Mouse (Mus musculus) liver, embryonic 18 days (tissue): ENCODE data around the gene Cib1. TPM values are rescaled to one million over a fixed set of nuclear protein-coding genes. Genes with fewer than 3 reads are reported as not detected.

ENCODE experiments used
- polyA plus RNA-seq: library from polyadenylated mRNA; depleted of rRNA; stranded (reverse); fragments of >200 nt; gene quantifications from 2 replicates; pipeline ENCODE4 v1.2.3, GENCODE M21; 2012; rRNA removed

The Cib1 gene
- polyA plus RNA-seq, result 40.6 and 46.2 TPM in 2 replicates

DNA sequence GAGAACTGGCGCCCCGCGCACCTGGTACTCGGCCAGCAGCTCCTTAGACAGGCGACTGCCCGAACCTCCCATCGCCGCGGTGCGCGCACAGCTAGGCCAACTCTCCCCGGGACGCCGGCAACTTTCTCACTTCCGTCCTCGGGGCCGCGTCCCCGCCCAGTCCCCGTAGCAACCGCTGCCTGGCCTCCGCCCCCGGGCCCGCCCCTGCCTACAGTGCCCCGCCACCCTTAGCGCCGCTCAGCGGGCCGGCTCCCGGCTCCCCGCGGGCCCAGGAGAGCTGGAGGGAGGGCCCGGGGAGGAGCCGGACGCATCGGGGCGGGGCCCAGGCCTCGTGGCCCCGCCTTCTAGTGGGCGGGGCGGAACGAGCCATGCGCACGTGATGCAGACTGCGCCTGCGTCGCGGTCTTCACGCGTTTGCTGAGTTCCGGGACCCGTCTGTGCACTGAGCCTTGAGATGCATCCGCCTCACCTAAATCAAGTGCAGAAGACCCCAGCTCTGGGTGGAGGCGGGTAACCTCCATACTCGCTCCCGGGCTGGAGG lies at the start of gene Cib1, which contains the start of gene Gdpgp1:
Cib1 (minus strand) TSS at position 325 of the 541 bp plus-strand sequence.
Gdpgp1 (plus strand) TSS at position 377 of the 541 bp plus-strand sequence.

DNA sequence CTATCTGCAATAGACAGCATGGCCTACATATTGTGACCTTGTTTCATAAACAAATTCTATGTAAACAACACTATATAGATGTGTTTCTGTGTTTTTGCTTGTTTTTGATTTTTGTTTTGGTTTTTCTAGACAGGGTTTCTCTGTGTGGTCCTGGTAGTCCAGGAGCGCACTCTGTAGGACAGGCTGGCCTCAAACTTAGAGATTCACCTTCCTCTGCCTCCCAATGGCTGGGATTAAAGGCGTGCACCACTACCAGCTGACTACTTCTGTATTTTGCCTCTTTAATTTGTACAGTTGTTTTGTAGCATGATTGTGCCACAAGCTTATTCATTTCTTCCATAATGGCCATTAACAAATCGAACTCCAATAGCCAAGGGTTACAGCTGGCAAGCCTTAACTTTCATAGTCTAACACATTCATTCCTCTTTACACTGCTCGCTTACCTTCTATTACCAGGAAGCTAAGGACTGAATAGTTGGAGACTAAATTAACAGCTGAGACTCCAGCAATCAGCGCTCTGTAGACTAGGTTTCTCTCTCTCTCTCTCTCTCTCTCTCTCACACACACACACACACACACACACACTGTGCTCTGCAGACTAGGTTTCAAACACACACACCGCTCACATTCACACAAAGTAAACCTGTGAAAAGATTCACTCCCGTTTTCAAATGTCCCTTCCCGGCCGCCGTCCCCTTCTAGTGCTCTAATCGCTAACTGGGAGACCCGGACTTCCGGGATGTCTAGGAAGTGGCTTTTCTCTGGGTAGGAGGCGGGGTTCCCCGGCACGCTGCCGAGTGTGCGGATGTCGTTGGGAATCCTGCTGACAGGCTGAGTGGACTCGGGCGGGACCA lies 36.5 kb upstream of the Cib1 start, which contains the start of gene Vps33b:
Vps33b (plus strand) TSS at position 753 of the 854 bp plus-strand sequence.

DNA sequence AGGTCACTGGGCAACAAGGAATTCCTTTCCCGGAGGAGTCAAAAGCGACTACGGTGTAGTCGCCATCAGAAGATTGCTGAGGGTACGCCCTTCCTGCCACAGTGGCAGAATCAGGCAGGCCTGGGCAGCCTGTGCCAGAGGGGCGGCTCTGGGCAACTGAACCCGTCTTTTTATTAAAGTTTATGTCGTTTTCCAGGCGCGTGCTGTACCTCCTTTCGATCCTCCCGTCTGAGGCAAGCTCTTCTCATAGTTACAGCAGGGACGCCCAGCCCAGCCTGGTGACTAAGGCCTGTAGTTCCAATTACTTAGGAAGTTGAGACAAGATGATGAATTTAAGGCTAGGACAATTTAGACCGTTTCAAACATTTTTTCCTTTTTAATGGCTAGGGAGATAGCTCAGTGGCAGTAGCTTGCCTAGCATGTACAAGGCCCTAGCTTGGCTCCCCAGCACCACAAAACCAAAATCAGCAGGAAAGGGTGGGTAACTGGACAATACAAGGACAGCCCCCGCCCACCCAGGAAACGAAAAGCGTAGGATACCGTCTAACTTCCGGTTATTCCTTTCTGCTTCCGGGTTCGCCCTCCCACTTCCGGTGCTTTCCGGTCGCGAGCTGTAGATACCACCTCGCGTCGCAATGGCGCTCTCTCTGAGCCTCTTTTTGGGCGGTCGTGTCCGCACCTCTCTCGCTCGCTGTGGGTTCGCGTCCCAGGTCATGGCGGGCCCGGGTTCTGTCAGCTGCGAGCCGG lies 28.2 kb upstream of the Cib1 start, which contains the start of gene Ngrn:
Ngrn (plus strand) TSS at position 591 of the 747 bp plus-strand sequence.

DNA sequence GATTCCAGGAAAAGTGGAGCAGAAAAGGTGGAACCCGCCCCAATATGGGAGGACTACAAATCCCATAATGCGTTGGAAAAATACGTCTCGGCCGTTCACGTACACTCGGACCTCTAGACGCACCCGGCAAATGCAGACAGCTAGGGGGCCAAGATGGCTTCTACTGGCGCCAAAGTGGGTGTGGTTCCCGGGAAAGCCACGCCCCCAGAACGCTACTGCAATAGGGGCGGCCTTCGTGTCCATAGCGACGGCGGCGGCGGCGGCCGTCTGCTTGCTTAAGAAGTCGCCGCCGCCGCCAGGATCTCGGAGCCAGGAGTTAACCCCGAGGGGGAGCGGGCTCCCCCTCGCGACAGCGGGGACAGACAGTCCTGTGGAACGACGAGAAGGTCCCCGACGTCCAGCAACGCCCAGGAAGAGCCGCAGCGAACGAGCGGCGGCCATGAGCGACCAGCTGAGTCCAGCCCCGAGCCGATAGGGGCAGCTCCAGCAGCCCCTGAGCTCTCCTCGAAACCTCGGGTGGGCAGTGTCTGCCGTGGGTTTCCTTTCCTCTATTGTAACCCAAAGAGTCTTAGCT lies 13.6 kb upstream of the Cib1 start, which contains the start of gene Ttll13:
Ttll13 (plus strand) TSS at position 229 of the 574 bp plus-strand sequence.

DNA sequence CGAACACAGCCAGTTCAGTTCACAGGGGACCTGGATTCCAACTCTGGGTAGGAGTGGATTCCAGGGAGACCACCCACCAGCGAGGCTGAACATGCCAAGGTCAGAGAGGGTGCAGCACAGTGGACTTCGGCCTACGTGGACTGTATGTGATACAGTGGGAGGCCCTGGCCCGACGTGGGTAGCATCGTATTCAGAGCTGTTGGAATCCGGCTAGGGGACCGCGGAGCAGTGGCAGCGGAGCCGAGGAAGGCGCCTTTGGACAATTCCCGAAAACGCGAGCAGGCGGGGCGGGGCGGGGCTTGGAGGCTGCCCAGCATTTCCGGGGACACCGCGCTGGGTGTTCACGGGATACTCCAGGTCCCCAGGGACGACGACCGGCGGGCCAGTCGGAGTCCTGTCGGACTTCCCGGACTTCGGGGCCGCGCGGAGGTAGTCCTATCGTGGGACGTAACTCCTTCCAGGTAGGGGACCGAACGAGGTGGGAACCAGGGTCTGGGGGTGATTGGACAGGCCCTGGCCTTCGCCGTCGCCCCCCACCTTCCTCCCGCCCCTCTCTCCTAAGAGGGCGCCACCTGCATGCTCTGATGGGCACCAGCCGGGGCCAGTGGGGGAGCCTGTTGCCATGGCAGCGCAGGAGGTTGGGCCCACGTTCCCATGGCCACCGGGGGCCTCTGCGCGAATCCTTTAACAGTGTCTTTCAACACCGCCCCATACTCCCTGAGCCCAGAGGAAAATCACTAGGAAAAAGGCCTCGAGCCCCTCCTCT lies 45.9 kb downstream of the Cib1 start, which contains the start of gene Sema4b:
Sema4b (plus strand) TSS at position 311 of the 766 bp plus-strand sequence.

Other genes starting within 250 kb of the Cib1 start
- 9.5 and 12.1 TPM in 2 replicates for gene Zfp710, start 208.0 kb downstream of the Cib1 start, polyA plus RNA-seq
- 171 and 185 TPM in 2 replicates for gene Idh2, start 117.4 kb downstream of the Cib1 start, polyA plus RNA-seq
- gene Sema4b, start 46.0 kb downstream of the Cib1 start, polyA plus RNA-seq, result 4.6 TPM in 2 replicates
- 0.88 and 0.94 TPM in 2 replicates for gene Gdpgp1, start 52 bp upstream of the Cib1 start, polyA plus RNA-seq
- 0.23 and 0.31 TPM in 2 replicates for gene Ttll13, start 13.6 kb upstream of the Cib1 start, polyA plus RNA-seq
- gene Ngrn, start 28.4 kb upstream of the Cib1 start, polyA plus RNA-seq, result 21.6 and 24.3 TPM in 2 replicates
- gene Vps33b, start 36.8 kb upstream of the Cib1 start, polyA plus RNA-seq, result 5.3 and 5.8 TPM in 2 replicates
- 38.5 and 42.6 TPM in 2 replicates for gene Prc1, start 61.6 kb upstream of the Cib1 start, polyA plus RNA-seq
- 4.3 TPM in 2 replicates for gene Rccd1, start 91.6 kb upstream of the Cib1 start, polyA plus RNA-seq
- gene Unc45a, start 108.2 kb upstream of the Cib1 start, polyA plus RNA-seq, result 8.7 and 9.3 TPM in 2 replicates
- gene Hddc3, start 110.3 kb upstream of the Cib1 start, polyA plus RNA-seq, result 8.4 and 8.9 TPM in 2 replicates
- 8.5 and 10.6 TPM in 2 replicates for gene Man2a2, start 138.6 kb upstream of the Cib1 start, polyA plus RNA-seq
- gene Fes, start 155.1 kb upstream of the Cib1 start, polyA plus RNA-seq, result 17.6 and 24.7 TPM in 2 replicates
- gene Furin, start 172.6 kb upstream of the Cib1 start, polyA plus RNA-seq, result 22.4 and 27.7 TPM in 2 replicates